Mouse (Mus musculus) liver, adult 2 months (tissue): ENCODE measurements at regions not wholly inside any gene's neighbourhood (a gene's known extent, or its start where the extent isn't known, plus 50 kb on each side); places are given as distances from the start of the nearest gene placed in this dataset.
"Not testable (repeated sequence)": the region's sequence is repeated elsewhere in the genome, so short reads cannot be mapped to it uniquely, and the experiment has no call there.

ENCODE experiments used
- DNase-seq: peaks from one replicate; pipeline ENCODE4 v3.0.0-alpha.2; 2011; ENCODE audit warnings: low read depth, low spot score; ENCODE audit errors: extremely low read depth
- H3K27ac ChIP-seq: fragments of 200-500 bp; replicated peaks from 2 replicates; pipeline ENCODE4 v1.5.1; 2012; ENCODE audit warnings: low read depth, mild to moderate bottlenecking, control low read depth, inconsistent platforms, low read length; ENCODE audit not compliant: insufficient read depth
- H3K27me3 ChIP-seq: fragments of 200-500 bp; 2 replicates; pipeline ENCODE4 v1.6.1; 2012; ENCODE audit warnings: mild to moderate bottlenecking, moderate library complexity, low read length, inconsistent platforms; ENCODE audit not compliant: control insufficient read depth, insufficient read depth
- H3K36me3 ChIP-seq: fragments of 200-500 bp; 2 replicates; pipeline ENCODE4 v1.6.1; 2012; ENCODE audit warnings: low read length, inconsistent platforms; ENCODE audit not compliant: control insufficient read depth, insufficient read depth
- H3K4me1 ChIP-seq: fragments of 200-500 bp; 2 replicates; pipeline ENCODE4 v1.6.1; 2011; ENCODE audit warnings: low read length; ENCODE audit not compliant: control insufficient read depth, insufficient read depth
- H3K4me3 ChIP-seq: fragments of 200-500 bp; 2 replicates; pipeline ENCODE4 v1.5.1; 2011; ENCODE audit warnings: low read depth, mild to moderate bottlenecking, control low read depth, low read length, moderate library complexity; ENCODE audit not compliant: insufficient read depth
- H3K79me2 ChIP-seq: fragments of 200-500 bp; 2 replicates; pipeline ENCODE4 v1.6.1; 2012; ENCODE audit warnings: inconsistent platforms, mild to moderate bottlenecking, low read length, moderate library complexity; ENCODE audit not compliant: control insufficient read depth, insufficient read depth
- H3K9ac ChIP-seq: fragments of 200-500 bp; 2 replicates; pipeline ENCODE4 v1.6.1; 2012; ENCODE audit warnings: low read depth, mild to moderate bottlenecking, control low read depth, inconsistent platforms, low read length
- WGBS: fragments of 180-500 bp; shearing (Covaris S2); methylation state at CpG from one replicate; pipeline ENCODE4 v1.1.7; 2018; 5-methylcytosine and 5-hydroxymethylcytosine counted together

- not testable (repeated sequence) for H3K4me3 ChIP-seq, H3K27me3 ChIP-seq, H3K36me3 ChIP-seq, DNase-seq, H3K4me1 ChIP-seq, H3K9ac ChIP-seq, H3K79me2 ChIP-seq, H3K27ac ChIP-seq
- 87% methylated on average over 1 of the region's 2 CpGs for WGBS
Measured at GRCm38 (mm10) chr13:65375273-65375672, 96.7 kb downstream of the Zfp369 start.

GRCm38 (mm10) chr13:65379411-65379810 is 100.8 kb downstream of the Zfp369 start:
- not testable (repeated sequence) for H3K9ac ChIP-seq, H3K79me2 ChIP-seq, DNase-seq, H3K4me1 ChIP-seq, H3K27ac ChIP-seq, H3K36me3 ChIP-seq, H3K4me3 ChIP-seq, H3K27me3 ChIP-seq
- 43% methylated on average over 21 of the region's 21 CpGs for WGBS

- DNase-seq, H3K36me3 ChIP-seq, H3K9ac ChIP-seq, H3K27me3 ChIP-seq, H3K4me3 ChIP-seq, H3K79me2 ChIP-seq, H3K4me1 ChIP-seq, H3K27ac ChIP-seq: not testable (repeated sequence)
- 69% methylated on average over 4 of the region's 4 CpGs for WGBS
Measured at GRCm38 (mm10) chr13:65414990-65415389, 97.5 kb upstream of the Gm10139 start.

- DNase-seq, H3K4me1 ChIP-seq, H3K79me2 ChIP-seq, H3K27me3 ChIP-seq, H3K36me3 ChIP-seq, H3K9ac ChIP-seq, H3K27ac ChIP-seq: not testable (repeated sequence)
- WGBS, result 7% methylated on average over 27 of the region's 28 CpGs
- peak overlapping the region; percentile 20; the same call in 1 of the 2 replicates for H3K4me3 ChIP-seq
Measured at GRCm38 (mm10) chr13:65420201-65420600, 92.3 kb upstream of the Gm10139 start.
